Mouse (Mus musculus): ENCODE measurements around the gene Olfr1339.

Olfr1339 gene

GRCm38 (mm10) chr4:118731875-118732274 is at the start of gene Olfr1339:
TSS of gene Olfr1339 (plus strand) at chr4:118732175.
- in situ Hi-C loops (cut with MseI, MboI), result no loop called here

GRCm38 (mm10) chr4:118687086-118687485 is 44.9 kb upstream of the Olfr1339 start:
- in situ Hi-C loops (cut with MseI, MboI), result no loop called here

GRCm38 (mm10) chr4:118692412-118692973 is 39.5 kb upstream of the Olfr1339 start, which contains the start of gene Olfr1342:
TSS of gene Olfr1342 (minus strand) at chr4:118692756.
- in situ Hi-C loops (cut with MseI, MboI), result no loop called here

- in situ Hi-C loops (cut with MseI, MboI), result no loop called here
Measured at GRCm38 (mm10) chr4:118693812-118694211, 38.2 kb upstream of the Olfr1339 start.

GRCm38 (mm10) chr4:118703223-118703622 is 28.8 kb upstream of the Olfr1339 start, which contains the start of gene Olfr1341:
TSS of gene Olfr1341 (plus strand) at chr4:118703523.
- in situ Hi-C loops (cut with MseI, MboI), result no loop called here

- in situ Hi-C loops (cut with MseI, MboI), result no loop called here
Measured at GRCm38 (mm10) chr4:118708086-118708485, 23.9 kb upstream of the Olfr1339 start.

GRCm38 (mm10) chr4:118711656-118712055 is 20.3 kb upstream of the Olfr1339 start:
- in situ Hi-C loops (cut with MseI, MboI), result no loop called here

- in situ Hi-C loops (cut with MseI, MboI), result no loop called here
Measured at GRCm38 (mm10) chr4:118719838-118720237, 12.1 kb upstream of the Olfr1339 start, which contains the start of gene Olfr1340. TSS of gene Olfr1340 (plus strand) at chr4:118720138.

GRCm38 (mm10) chr4:118721742-118722483 is 10.1 kb upstream of the Olfr1339 start:
- in situ Hi-C loops (cut with MseI, MboI), result no loop called here

- in situ Hi-C loops (cut with MseI, MboI), result no loop called here
Measured at GRCm38 (mm10) chr4:118739574-118739973, 7.6 kb downstream of the Olfr1339 start.

GRCm38 (mm10) chr4:118740988-118741698 is 9.2 kb downstream of the Olfr1339 start:
- in situ Hi-C loops (cut with MseI, MboI), result no loop called here

GRCm38 (mm10) chr4:118741881-118742280 is 9.9 kb downstream of the Olfr1339 start:
- in situ Hi-C loops (cut with MseI, MboI), result no loop called here

GRCm38 (mm10) chr4:118758637-118759036 is 26.7 kb downstream of the Olfr1339 start, which contains the start of gene Olfr1338:
TSS of gene Olfr1338 (minus strand) at chr4:118758737.
- in situ Hi-C loops (cut with MseI, MboI), result no loop called here

- in situ Hi-C loops (cut with MseI, MboI), result no loop called here
Measured at GRCm38 (mm10) chr4:118782486-118782885, 50.5 kb downstream of the Olfr1339 start, which contains the start of gene Olfr1337. TSS of gene Olfr1337 (minus strand) at chr4:118782586.
